Mouse (Mus musculus) hindbrain, embryonic 12.5 days (tissue): ENCODE measurements around the gene Ccdc88c. TPM values are rescaled to one million over a fixed set of nuclear protein-coding genes. Genes with fewer than 3 reads are reported as not detected.

Experiments
- ATAC-seq: fragments of 200-750 bp; cut with Nextera tagmentation; 2 replicates; pipeline ENCODE4 v1.8.0; 2017; ENCODE audit warnings: moderate TSS enrichment; ENCODE audit not compliant: low FRiP score
- H3K27ac ChIP-seq: fragments of 300-500 bp; sonication (generic); 2 replicates; pipeline ENCODE4 v1.5.1; 2016; ENCODE audit warnings: mild to moderate bottlenecking
- H3K27me3 ChIP-seq: fragments of 300-500 bp; sonication (generic); 2 replicates; pipeline ENCODE4 v1.6.1; 2016; ENCODE audit warnings: mild to moderate bottlenecking
- H3K36me3 ChIP-seq: fragments of 300-500 bp; sonication (generic); 2 replicates; pipeline ENCODE4 v1.6.1; 2016; ENCODE audit warnings: mild to moderate bottlenecking
- H3K4me1 ChIP-seq: fragments of 300-500 bp; sonication (generic); 2 replicates; pipeline ENCODE4 v1.6.1; 2016
- H3K4me2 ChIP-seq: fragments of 300-500 bp; sonication (generic); replicated peaks from 2 replicates; pipeline ENCODE4 v1.6.1; 2016; ENCODE audit warnings: mild to moderate bottlenecking
- H3K4me3 ChIP-seq: fragments of 300-500 bp; sonication (generic); 2 replicates; pipeline ENCODE4 v1.5.1; 2016; ENCODE audit warnings: mild to moderate bottlenecking
- H3K9ac ChIP-seq: fragments of 300-500 bp; sonication (generic); 2 replicates; pipeline ENCODE4 v1.6.1; 2016; ENCODE audit warnings: mild to moderate bottlenecking, moderate library complexity
- H3K9me3 ChIP-seq: fragments of 300-500 bp; sonication (generic); replicated peaks from 2 replicates; pipeline ENCODE4 v1.6.1; 2016; ENCODE audit warnings: mild to moderate bottlenecking
- WGBS: fragments of 180-500 bp; shearing (Covaris S2); methylation state at CpG from one replicate; pipeline ENCODE4 v1.1.7; 2016; 5-methylcytosine and 5-hydroxymethylcytosine counted together
- polyA plus RNA-seq: library from polyadenylated mRNA; unstranded; fragments of >200 nt; fragmentation: Nextera tagmentation; extraction: Ambion mirVana; gene quantifications from 2 replicates; pipeline ENCODE4 v1.2.1, GENCODE M21; 2016

Gene Ccdc88c
- polyA plus RNA-seq, 1 experiment from 2014 or later: 17.7 TPM

DNA sequence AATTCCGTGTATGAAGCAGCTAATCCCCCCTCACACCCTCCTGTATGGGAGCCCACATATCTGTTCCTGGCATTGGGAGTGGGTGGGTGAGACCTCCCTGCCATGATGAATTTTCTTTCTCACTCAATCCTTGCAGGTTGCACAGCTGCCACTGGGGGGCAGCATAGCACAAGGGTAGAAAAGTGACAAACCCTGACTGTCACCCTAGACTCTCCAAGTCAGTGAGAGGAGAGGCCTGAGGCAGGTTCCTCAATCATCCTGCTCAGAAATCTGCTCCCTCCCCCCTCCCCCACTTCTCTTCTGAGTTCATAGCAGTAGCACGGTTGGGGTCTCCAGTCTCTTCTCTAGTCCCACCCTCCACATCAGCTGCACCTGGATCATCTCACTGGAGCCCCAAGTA lies 92.7 kb downstream of the Ccdc88c start:
- Histone ChIP-seq H3K27me3 (no peaks in the 10 kb centered on the region), H3K9ac (no peak overlapping the region), H3K27ac (no peak overlapping the region), H3K36me3 (peaks cover 72% of the 10 kb centered on the region), H3K4me1 (0 out of 2 replicates have a peak, but pooled peaks cover 4% of the 10 kb centered on the region), H3K4me2 (no peak overlapping the region), H3K4me3 (no peak overlapping the region), H3K9me3 (no peaks in the 10 kb centered on the region)
- 23% methylated on average over 2 of the region's 2 CpGs for WGBS
- peak; percentile 41 for ATAC-seq

DNA sequence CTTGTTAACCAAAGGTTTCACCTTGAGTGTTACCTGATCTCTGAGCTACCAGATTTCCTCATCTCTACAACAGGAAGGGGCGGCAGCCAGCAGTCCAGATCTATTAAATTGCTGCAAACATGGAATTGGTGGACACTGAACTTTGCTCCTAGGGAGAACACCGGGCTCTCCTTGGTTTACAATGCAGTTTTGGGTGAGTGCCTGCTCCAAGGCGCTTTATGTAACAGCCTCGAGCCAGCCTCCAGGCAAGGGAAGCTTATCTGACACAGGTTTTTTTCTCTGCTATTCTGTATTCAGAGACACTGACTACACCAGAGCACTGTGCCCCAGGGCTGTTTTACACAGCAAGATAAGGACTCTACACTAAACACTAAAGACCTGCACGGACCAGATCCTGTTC lies 94.1 kb downstream of the Ccdc88c start:
- Histone ChIP-seq H3K4me2 (no peak overlapping the region), H3K4me1 (0 out of 2 replicates have a peak, but pooled peaks cover 4% of the 10 kb centered on the region), H3K27me3 (no peaks in the 10 kb centered on the region), H3K4me3 (no peak overlapping the region), H3K27ac (no peak overlapping the region), H3K9ac (no peak overlapping the region), H3K36me3 (peaks cover 72% of the 10 kb centered on the region), H3K9me3 (no peaks in the 10 kb centered on the region)
- 91% methylated on average over 5 of the region's 5 CpGs for WGBS
- ATAC-seq: no peak

DNA sequence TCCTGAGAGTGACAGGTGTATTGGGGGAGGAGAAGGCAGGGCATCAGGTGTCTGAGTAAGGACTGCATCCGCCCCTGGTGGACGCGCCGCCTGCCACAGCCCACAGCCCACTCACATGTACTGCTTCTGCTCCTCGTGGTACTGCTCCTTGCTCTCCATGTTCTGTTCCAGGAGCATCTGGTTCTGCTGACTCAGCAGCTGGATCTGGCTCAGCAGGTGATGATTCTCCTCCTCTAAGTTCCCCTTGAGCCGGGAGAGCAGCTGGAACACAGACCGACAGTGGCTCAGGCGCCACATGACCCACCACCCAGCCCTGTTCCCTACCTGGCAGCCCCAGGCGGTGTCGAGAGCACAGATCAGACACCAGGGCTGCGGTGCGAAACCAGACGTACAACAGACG lies 97.2 kb downstream of the Ccdc88c start:
- no peak for ATAC-seq
- Histone ChIP-seq H3K9ac (no peak overlapping the region), H3K4me1 (no peaks in the 10 kb centered on the region), H3K4me2 (no peak overlapping the region), H3K4me3 (no peak overlapping the region), H3K27me3 (no peaks in the 10 kb centered on the region), H3K36me3 (peaks cover 66% of the 10 kb centered on the region), H3K9me3 (no peaks in the 10 kb centered on the region), H3K27ac (no peak overlapping the region)
- WGBS: 95% methylated on average over 14 of the region's 14 CpGs

DNA sequence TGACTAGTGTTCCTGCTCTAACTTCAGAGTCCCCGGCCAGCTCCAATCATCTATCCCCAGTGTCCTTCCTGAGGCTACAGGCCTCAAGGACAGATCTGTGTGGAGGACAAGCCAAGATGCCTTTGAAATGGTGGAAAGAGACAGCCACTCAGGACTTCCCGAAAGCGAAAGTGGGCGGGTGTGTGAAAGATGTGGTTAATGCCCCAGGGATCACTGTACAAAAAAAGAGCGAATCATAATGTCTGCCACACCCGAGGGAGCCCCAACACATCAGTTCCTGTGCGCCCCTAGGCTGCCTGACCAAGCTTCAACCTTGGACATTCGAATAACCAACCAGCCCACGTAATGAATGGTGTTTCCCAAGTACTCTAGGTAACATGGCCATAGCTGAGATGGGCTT lies 100.6 kb downstream of the Ccdc88c start:
- Histone ChIP-seq H3K4me1 (no peaks in the 10 kb centered on the region), H3K9me3 (no peaks in the 10 kb centered on the region), H3K4me3 (no peak overlapping the region), H3K27me3 (no peaks in the 10 kb centered on the region), H3K4me2 (no peak overlapping the region), H3K27ac (no peak overlapping the region), H3K36me3 (peaks cover 56% of the 10 kb centered on the region), H3K9ac (no peak overlapping the region)
- WGBS: 90% methylated on average over 9 of the region's 9 CpGs
- no peak for ATAC-seq

DNA sequence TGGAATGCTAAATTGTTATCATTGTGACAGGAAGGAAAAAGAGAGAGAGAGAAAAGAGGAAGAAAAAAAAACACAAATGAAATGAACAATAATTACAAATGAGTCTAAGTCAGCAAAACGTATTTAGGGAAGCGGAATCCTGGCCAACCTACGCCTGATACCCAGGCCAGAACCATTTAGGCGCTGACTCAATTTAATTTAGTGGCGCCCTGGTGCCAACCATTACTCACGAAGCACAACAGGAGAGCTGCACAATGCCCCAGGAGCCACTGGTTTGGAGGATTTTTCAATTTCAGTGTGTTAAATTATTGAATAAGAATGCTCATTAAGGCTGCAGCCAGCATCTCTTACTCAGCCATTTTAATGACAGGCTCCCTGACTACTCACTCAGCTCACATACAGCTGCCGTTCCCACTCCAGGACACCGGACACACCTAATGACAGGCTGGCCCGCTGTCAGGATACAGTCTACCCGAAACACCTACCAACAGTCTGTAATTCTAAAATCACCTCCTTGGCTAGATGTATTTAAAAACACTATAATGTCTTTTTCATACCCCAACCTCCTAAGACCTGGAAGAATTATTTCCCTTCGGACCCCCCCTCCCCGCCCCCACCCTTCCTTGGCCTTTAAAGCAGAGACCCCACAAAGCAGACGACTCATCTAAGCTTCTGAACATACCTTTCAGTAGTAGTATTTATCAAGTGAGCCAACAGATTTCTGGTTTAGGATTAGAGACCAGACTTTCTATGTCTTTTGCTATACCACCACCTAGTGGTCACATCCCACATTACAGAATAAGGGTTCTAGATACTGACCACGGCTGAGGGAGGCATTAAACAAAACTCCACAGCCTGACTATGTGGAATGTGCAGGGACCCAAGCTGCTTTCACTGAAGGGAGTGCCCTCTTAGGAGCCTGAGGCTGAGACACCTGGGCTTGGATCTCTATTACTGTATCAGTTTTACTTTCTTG lies 102.9 kb downstream of the Ccdc88c start:
- Histone ChIP-seq H3K27me3 (no peaks in the 10 kb centered on the region), H3K9ac (no peak overlapping the region), H3K4me1 (no peaks in the 10 kb centered on the region), H3K27ac (no peak overlapping the region), H3K4me3 (no peak overlapping the region), H3K4me2 (no peak overlapping the region), H3K9me3 (no peaks in the 10 kb centered on the region), H3K36me3 (peaks cover 59% of the 10 kb centered on the region)
- peak; percentile 62 for ATAC-seq
- WGBS: 71% methylated on average over 14 of the region's 14 CpGs

DNA sequence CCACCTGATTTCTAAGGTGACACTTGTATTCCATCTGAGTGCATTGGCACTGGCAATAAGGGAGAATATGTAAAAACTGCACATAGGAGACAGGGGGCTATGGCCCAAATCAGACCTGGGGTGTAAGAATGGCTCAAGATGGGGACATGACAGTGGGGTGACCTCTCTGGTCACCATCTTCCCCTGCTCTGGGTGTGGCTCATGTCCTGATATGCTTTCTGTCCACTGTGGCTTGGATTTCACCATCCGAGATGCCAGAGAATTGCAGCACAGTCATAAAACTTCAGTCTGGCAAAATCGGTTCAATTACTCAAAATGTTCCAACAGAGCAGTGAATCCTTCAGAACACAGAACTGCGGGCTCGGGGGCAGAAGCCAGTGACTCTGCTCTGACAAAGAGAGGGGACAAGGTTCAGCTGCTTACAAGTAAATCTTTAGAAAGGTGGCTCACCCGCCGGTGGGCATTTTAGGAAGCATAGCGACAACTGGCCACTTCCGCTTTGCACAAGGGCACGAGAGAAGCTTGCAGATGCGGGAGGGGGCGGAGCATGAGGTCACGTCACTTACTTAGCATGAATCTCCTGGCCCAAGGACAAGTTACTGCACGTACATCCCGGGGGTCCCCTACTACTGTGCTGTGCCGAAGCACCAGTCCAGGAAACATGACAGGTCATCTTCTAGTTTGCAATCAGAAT lies 104.1 kb downstream of the Ccdc88c start:
- 88% methylated on average over 15 of the region's 15 CpGs for WGBS
- no peak overlapping the region for H3K4me2 ChIP-seq
- H3K27ac ChIP-seq: no peak overlapping the region
- no peaks in the 10 kb centered on the region for H3K27me3 ChIP-seq
- H3K9ac ChIP-seq: no peak overlapping the region
- peaks cover 55% of the 10 kb centered on the region for H3K36me3 ChIP-seq
- no peaks in the 10 kb centered on the region for H3K4me1 ChIP-seq
- ATAC-seq: no peak
- no peaks in the 10 kb centered on the region for H3K9me3 ChIP-seq
- no peak overlapping the region for H3K4me3 ChIP-seq

DNA sequence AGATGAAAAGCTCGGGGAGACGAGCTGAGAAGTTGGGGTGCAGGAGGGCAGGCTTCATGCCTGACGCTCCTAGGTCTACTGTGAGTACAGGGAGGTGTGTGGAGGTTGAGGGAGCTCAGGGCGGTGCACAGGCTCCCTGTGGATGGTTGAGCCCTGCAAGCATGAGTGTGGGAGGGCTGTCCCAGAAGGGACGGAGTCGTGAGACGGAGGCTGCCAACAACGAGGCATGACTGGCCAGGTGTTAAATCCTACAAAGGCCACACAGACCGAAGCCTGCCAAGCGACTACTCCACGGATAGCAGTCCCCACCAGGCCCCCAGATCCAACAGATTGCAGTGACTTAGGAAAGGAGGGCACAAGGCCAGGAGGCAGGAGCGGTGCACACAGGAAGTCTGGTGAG lies 118.1 kb downstream of the Ccdc88c start:
- no peak overlapping the region for H3K4me2 ChIP-seq
- whole genome bisulfite sequencing: 92% methylated on average over 12 of the region's 12 CpGs

DNA sequence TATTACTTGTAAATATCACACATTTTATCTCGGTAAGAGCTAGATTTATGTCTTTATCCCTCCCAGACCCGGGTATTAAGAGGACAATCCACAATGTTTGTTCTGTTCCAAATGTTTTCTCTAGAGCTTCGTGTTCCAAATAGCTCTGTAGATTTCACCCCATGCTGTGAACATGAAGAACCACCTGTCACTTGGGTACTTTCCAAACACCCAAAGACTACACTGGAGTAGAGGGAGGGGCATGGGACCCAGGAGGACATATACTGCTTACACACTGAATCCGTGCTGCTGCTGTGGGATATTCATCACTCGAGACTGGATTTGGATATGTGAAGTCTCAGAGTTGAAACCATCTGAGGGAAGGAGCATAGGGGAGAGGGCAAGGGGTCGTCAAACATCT lies 119.1 kb downstream of the Ccdc88c start:
- peaks cover 20% of the 10 kb centered on the region for H3K27me3 ChIP-seq
- H3K4me1 ChIP-seq: peaks cover 12% of the 10 kb centered on the region
- 73% methylated on average over 6 of the region's 6 CpGs for WGBS
- no peak overlapping the region for H3K9ac ChIP-seq
- H3K4me3 ChIP-seq: no peak overlapping the region
- no peaks in the 10 kb centered on the region for H3K9me3 ChIP-seq
- no peak overlapping the region for H3K4me2 ChIP-seq
- no peak for ATAC-seq
- H3K27ac ChIP-seq: no peak overlapping the region
- peaks cover 28% of the 10 kb centered on the region for H3K36me3 ChIP-seq

More for the DNA sequence above, 118.1 kb downstream of the Ccdc88c start:
- Histone ChIP-seq H3K27ac (no peak overlapping the region), H3K4me3 (no peak overlapping the region), H3K9ac (no peak overlapping the region), H3K9me3 (no peaks in the 10 kb centered on the region), H3K27me3 (peaks cover 20% of the 10 kb centered on the region), H3K36me3 (peaks cover 34% of the 10 kb centered on the region), H3K4me1 (peaks cover 12% of the 10 kb centered on the region)
- no peak for ATAC-seq

DNA sequence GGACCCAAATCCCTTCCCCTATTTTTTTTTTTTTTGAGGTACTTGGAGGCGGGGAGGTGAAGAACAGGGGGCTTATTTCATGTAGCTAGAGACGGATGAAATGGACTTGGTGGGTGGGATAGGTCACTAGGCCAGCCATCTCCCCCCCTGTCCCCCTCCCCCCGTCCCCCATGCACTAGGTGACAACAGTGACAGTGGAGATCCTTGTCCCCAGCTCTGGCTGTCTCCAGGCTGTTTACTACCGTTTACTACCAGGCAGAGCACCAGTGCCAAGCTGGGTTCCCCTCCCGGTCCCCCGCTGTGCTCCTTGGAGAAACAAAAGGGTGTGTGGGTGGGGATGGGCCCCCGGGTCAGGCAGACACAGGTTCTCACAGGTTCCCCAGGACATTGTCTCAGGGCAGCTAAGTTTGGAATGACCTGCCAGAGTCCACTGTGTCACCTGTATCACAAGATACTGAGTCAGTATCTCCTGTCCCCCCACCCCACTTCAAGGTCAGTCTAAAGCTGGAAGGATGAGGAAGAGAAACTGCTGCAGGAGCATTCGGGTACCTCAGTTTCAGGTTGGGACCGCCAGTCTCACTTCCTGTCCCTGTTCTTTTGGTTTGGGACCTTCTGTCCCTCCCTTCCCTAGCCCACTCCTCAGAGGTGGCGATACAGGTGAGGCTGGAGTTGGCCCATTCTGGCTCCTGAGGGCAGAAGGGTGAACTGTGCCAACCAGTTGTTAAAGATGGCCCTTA lies 120.4 kb downstream of the Ccdc88c start:
- Histone ChIP-seq H3K4me2 (peak overlapping the region; percentile 95), H3K27me3 (peaks cover 20% of the 10 kb centered on the region), H3K4me3 (peak overlapping the region; percentile 44), H3K27ac (no peak overlapping the region), H3K9ac (peak overlapping the region; percentile 69), H3K36me3 (peaks cover 23% of the 10 kb centered on the region), H3K9me3 (no peaks in the 10 kb centered on the region), H3K4me1 (peaks cover 12% of the 10 kb centered on the region)
- ATAC-seq: peak; percentile 7; the same call in 1 of the 2 replicates
- WGBS: 26% methylated on average over 10 of the region's 10 CpGs

DNA sequence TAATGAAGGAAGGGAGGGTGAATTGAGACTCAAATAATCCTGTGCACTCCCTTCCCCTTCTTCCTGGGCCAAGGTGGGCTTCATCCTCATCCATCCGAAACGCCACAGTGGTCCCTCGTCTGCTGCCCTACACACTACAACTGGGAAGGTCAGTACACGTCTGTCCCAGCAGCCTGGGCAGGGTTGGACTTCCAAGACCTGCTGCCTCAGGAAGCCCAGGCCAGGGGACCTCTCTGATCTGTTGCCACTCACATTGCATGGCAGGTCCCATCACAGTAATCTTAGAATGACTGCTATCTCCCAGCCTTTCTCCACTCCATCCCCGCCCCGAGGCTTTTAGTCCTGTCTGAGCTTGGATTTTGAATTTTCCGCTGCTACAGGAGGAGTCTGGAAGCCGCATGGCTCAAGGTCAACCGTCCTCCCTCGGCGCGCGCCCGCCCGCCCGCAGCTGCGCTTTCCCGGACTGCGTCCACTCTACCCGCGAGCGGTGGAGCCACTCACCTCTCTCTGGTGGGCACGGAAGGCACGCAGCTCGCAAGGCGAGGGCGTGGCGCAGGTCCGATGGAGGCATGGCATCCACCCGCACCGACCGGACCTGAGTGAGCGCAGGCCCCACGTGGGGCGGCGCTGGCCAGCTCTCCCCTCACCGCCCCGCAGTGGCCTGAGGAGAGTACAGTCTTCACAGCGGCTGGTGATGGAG lies 121.1 kb downstream of the Ccdc88c start, which contains the start of gene Gpr68:
Gene Gpr68, minus strand, starts transcription at position 601 of the 700 bp plus-strand sequence.
- H3K9me3 ChIP-seq: no peaks in the 10 kb centered on the region
- peaks cover 12% of the 10 kb centered on the region for H3K4me1 ChIP-seq
- WGBS: 4% methylated on average over 39 of the region's 39 CpGs
- peak; percentile 78 for ATAC-seq
- no peak within 1 kb of the TSS for H3K27ac ChIP-seq
- peaks cover 20% of the 10 kb centered on the region for H3K27me3 ChIP-seq
- peak within 1 kb of the TSS; percentile 95 for H3K4me2 ChIP-seq
- peaks cover 16% of the 10 kb centered on the region; the same call in 1 of the 2 replicates for H3K36me3 ChIP-seq
- peak within 1 kb of the TSS; percentile 44 for H3K4me3 ChIP-seq
- peak within 1 kb of the TSS; percentile 69 for H3K9ac ChIP-seq

DNA sequence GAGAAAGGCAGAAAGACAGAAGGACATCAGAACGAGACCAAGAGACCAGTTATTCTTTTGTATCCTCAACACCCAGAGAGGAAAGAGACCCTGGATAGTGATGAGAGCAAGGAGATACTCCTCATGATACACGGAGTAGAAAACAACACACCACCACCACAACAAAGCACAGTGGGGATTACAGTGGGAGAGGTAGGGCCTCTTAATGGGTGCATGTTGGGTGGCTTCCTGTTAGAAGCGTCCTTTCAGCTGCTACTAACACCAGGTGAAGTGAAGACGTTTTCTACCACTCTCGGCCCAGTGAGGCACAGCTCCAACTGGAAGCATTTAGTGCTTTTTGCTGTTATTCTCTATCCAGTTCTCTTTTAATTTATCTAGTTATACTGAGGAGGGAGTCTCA lies 122.0 kb downstream of the Ccdc88c start:
- no peak for ATAC-seq
- Histone ChIP-seq H3K4me1 (peaks cover 12% of the 10 kb centered on the region), H3K27ac (no peak overlapping the region), H3K36me3 (0 out of 2 replicates have a peak, but pooled peaks cover 7% of the 10 kb centered on the region), H3K27me3 (peaks cover 21% of the 10 kb centered on the region), H3K4me3 (no peak overlapping the region), H3K9ac (no peak overlapping the region), H3K9me3 (no peaks in the 10 kb centered on the region), H3K4me2 (no peak overlapping the region)
- WGBS: 82% methylated on average over 5 of the region's 5 CpGs
